Mouse (Mus musculus): Measurements from ENCODE around the gene Senp1. TPM values are rescaled to one million over a fixed set of nuclear protein-coding genes. Genes with fewer than 3 reads are reported as not detected.
A peak's percentile ranks its signal among the peaks of the same experiment; 100 is the strongest.

Gene Senp1
- polyA plus RNA-seq, 1 experiment from 2014 or later: 26.9 TPM

DNA sequence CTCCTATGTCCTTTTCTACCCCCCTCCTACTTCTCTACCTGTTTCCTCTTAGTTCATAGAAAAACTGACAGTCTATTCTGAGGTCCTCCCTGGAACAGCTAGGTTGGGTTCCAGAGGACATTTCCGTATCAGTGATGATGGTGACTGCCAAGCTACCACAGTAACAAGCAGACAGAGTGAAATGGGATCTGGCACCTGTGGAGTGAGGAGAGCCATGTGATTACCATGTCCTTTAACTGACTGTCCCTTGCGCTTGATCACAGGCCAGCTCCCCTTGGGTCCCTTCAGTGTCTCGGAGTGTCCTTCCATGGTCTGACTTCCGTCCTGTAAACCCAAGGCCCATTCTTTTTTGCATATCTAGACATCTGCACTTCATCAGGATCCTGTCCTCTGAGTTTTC is 37.5 kb upstream of the Senp1 start:
- no peaks in the 10 kb centered on the region for H3K9me3 ChIP-seq (replicated peaks)
- no peaks in the 10 kb centered on the region for H3K27me3 ChIP-seq (replicated peaks)
- ATAC-seq (ENCODE audit: insufficient number of reproducible peaks, low FRiP score): no peak
- no peak overlapping the region for H3K4me3 ChIP-seq
- peaks cover 97% of the 10 kb centered on the region for H3K36me3 ChIP-seq
- no peaks in the 10 kb centered on the region for H3K4me1 ChIP-seq (replicated peaks)
- no peak overlapping the region for H3K4me2 ChIP-seq
- no peak overlapping the region for H3K27ac ChIP-seq (ENCODE audit: poor library complexity, severe bottlenecking)
- 86% methylated on average over 4 of the region's 4 CpGs for WGBS
- H3K9ac ChIP-seq: no peak overlapping the region

DNA sequence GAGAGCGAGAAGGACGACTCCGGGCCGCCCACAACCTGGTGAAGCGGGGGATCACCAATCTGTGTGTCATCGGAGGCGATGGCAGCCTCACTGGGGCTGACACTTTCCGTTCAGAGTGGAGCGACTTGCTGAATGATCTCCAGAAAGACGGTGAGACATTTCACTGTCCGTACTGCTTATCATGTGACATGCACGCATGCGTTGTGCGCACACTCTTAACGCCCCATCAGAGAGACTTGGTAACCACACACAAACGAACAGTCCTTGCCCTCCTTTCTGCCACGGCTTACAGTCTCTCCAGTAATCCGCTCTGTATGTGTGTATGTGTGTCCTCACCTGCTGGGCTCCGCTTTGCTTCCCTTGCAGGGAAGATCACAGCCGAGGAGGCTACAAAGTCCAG is 27.3 kb upstream of the Senp1 start:
- ATAC-seq (ENCODE audit: insufficient number of reproducible peaks, low FRiP score): no peak
- Histone ChIP-seq H3K4me1 (replicated peaks) (0 out of 2 replicates have a peak, but pooled peaks cover 4% of the 10 kb centered on the region), H3K9ac (no peak overlapping the region), H3K27ac (ENCODE audit: poor library complexity, severe bottlenecking) (no peak overlapping the region), H3K9me3 (replicated peaks) (no peaks in the 10 kb centered on the region), H3K4me2 (no peak overlapping the region), H3K36me3 (peaks cover 92% of the 10 kb centered on the region), H3K4me3 (no peak overlapping the region), H3K27me3 (replicated peaks) (no peaks in the 10 kb centered on the region)
- WGBS: 92% methylated on average over 20 of the region's 20 CpGs

DNA sequence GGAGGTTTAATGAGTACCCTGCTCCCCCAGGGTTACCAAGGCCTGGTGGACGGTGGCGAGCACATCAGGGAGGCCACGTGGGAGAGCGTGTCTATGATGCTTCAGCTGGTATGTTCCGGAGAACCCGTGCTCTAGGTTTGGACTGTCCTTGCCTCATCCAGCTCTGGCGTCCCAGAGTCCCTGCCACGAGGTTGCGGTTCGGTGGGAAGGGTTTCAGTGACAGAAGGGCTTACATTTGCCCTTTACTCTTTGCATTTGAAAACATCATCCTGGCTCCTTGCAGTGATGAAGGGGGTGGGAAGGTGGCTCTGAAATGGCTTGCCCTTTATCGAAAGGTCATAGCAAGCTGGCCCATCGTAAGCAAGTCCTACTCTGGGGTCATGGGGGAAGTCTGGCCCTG is 25.8 kb upstream of the Senp1 start:
- Histone ChIP-seq H3K27ac (ENCODE audit: poor library complexity, severe bottlenecking) (no peak overlapping the region), H3K9me3 (replicated peaks) (no peaks in the 10 kb centered on the region), H3K9ac (no peak overlapping the region), H3K4me2 (no peak overlapping the region), H3K27me3 (replicated peaks) (no peaks in the 10 kb centered on the region), H3K36me3 (peaks cover 80% of the 10 kb centered on the region), H3K4me3 (no peak overlapping the region), H3K4me1 (replicated peaks) (peaks cover 4% of the 10 kb centered on the region; the same call in 1 of the 2 replicates)
- no peak for ATAC-seq (ENCODE audit: insufficient number of reproducible peaks, low FRiP score)
- WGBS: 86% methylated on average over 12 of the region's 12 CpGs

DNA sequence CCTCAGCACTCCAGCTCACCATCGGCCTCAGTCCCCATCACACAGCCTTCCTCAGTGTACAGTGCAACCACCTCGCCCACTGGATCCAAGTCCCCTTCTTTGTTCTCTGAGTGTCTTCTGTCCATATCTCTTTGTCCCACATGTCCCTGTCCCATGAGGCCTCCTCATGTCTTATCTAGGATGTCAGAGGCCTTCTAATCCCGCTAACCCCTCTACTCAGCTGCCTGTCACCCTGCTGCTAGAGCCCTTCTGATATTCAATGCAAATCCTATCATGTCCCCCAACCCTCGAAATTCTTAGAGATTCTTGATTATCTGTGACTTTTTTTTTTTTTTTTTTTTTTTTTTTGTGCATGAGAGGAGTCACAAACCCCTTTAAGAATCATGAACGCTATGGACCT is 22.7 kb upstream of the Senp1 start:
- ATAC-seq (ENCODE audit: insufficient number of reproducible peaks, low FRiP score): peak; percentile 68; the same call in 1 of the 2 replicates
- H3K4me1 ChIP-seq (replicated peaks): peaks cover 13% of the 10 kb centered on the region
- no peak overlapping the region for H3K4me3 ChIP-seq
- H3K9ac ChIP-seq: no peak overlapping the region
- no peak overlapping the region for H3K27ac ChIP-seq (ENCODE audit: poor library complexity, severe bottlenecking)
- H3K9me3 ChIP-seq (replicated peaks): no peaks in the 10 kb centered on the region
- peaks cover 66% of the 10 kb centered on the region for H3K36me3 ChIP-seq
- WGBS: 58% methylated on average over 5 of the region's 5 CpGs
- H3K4me2 ChIP-seq: no peak overlapping the region
- H3K27me3 ChIP-seq (replicated peaks): no peaks in the 10 kb centered on the region

DNA sequence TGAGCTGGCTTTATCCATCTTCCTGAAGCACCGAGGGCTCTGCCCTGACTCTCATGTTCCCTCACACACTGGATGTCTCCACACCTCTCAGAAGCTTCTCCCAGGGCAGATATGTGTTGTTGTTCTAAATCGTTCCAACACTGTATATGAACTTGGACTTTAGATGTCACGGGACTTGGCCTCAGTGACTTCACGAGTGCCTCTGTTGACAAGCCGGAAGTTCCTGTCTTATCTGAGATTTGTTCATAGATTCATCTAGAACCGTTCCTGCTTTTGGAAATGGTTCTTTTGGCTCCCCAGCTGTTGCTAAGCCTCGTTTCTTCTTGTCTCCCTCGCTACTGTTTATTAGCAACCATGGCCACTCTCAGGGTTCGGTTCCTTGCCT is 22.2 kb upstream of the Senp1 start:
- H3K27ac ChIP-seq (ENCODE audit: poor library complexity, severe bottlenecking): no peak overlapping the region
- no peak overlapping the region for H3K9ac ChIP-seq
- ATAC-seq (ENCODE audit: insufficient number of reproducible peaks, low FRiP score): no peak
- peaks cover 17% of the 10 kb centered on the region for H3K4me1 ChIP-seq (replicated peaks)
- H3K9me3 ChIP-seq (replicated peaks): no peaks in the 10 kb centered on the region
- H3K27me3 ChIP-seq (replicated peaks): no peaks in the 10 kb centered on the region
- peaks cover 61% of the 10 kb centered on the region for H3K36me3 ChIP-seq
- no peak overlapping the region for H3K4me2 ChIP-seq
- H3K4me3 ChIP-seq: no peak overlapping the region
- whole genome bisulfite sequencing: 68% methylated on average over 9 of the region's 9 CpGs

DNA sequence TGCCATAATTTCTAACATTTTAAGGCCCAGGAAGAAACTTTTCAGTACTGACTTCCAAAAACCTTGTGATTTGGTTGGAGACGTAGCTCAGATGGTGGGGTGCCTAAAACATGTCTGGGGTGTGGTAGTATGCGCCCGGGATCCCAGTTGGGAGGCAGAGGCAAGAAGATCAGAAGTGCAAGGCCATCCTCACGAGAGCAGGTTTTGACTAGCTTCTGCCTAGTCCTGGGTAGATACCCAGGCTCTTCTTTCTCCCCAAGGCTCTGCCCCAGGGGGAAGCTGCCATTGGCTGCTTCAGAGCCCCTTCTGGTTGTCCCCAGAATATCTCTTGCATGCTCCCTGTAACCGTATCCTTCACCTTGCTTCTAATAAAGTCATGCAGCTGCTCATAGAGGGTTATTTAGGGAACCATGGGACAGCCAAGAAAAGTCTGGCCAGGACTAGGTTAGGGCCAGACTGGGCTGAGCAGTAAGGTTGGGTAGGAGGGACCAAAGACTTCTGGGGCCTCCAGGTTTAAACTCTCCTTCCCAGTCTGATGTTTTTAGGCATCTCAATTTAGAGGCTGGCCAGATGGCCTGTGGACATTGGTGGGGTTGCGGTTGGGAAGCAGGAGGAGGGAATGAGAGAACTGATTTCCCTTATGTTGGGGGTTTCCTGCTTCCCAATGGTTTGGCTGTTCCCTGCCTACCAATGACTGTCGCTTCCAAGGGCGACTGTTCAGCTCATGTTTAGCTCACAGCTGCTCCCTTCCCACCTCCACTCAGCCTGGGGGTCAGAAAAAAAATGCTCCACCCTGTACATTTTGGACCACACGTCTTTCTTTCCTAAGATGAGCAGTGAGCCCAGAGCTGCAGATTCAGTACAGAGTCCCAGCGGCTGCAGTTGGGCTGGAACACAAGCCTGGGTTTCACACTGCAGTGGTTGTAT is 21.6 kb upstream of the Senp1 start:
- Histone ChIP-seq H3K4me3 (no peak overlapping the region), H3K4me2 (no peak overlapping the region), H3K9ac (no peak overlapping the region), H3K4me1 (replicated peaks) (peaks cover 21% of the 10 kb centered on the region), H3K9me3 (replicated peaks) (no peaks in the 10 kb centered on the region), H3K27me3 (replicated peaks) (no peaks in the 10 kb centered on the region), H3K27ac (ENCODE audit: poor library complexity, severe bottlenecking) (no peak overlapping the region), H3K36me3 (peaks cover 54% of the 10 kb centered on the region)
- ATAC-seq (ENCODE audit: insufficient number of reproducible peaks, low FRiP score): no peak
- WGBS: 82% methylated on average over 10 of the region's 10 CpGs

DNA sequence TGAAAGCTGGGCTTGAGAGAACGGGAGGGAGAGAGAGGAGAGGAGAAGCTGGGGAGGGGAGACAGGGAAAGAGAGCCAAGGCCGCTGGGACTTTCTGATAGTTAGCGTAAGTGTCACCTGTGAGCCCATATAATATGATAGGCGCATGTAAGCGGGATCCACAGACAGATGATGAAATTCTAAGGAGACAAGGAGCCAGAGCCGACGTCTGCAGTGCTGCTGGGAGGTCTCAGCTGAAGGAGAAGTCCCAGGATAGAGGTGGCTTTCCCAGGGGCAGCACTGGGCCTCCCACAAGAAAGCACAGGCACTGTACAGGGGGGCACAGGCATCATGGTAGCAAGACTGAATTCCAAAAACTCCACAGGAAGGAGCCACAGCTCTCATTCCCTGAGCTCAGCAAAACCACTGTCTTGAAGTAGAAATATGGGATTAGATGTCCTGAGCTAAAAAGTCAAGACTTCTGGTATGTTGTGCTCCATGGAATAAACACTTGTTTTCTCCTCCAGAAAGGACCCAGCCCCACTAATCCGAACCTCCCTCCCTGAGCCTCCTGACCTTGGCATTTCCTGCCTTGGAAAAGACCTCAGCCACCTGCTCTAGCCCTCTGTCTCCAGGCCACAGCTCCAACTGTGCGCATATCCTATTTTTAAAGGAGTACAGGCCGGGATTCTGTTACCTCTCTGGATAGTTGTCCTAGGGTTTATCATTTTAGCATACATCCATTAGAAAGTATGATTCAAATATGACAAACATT is 20.7 kb upstream of the Senp1 start:
- Histone ChIP-seq H3K27ac (ENCODE audit: poor library complexity, severe bottlenecking) (no peak overlapping the region), H3K36me3 (peaks cover 47% of the 10 kb centered on the region), H3K4me1 (replicated peaks) (peaks cover 28% of the 10 kb centered on the region), H3K9ac (no peak overlapping the region), H3K27me3 (replicated peaks) (no peaks in the 10 kb centered on the region), H3K4me3 (no peak overlapping the region), H3K9me3 (replicated peaks) (no peaks in the 10 kb centered on the region), H3K4me2 (no peak overlapping the region)
- no peak for ATAC-seq (ENCODE audit: insufficient number of reproducible peaks, low FRiP score)
- 77% methylated on average over 10 of the region's 10 CpGs for WGBS

DNA sequence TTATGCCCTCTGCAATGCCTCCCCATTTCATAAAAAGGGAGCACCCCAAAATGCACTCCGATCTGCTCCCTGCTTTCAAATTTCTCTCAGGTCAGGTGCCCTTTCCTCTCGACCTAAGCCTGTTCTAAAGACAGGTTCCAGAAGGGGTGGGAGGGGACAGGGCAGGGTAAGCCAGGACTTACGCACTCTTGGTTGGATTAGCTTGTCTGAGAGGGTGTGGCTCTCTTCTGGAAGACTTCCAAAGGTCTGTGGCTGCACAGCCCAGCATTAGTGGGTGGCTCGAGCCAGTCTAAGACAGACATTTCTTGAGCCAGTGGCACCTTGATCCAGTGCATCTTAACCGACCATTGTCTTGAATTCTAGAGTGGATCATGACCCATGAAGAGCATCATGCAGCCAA is 18.2 kb upstream of the Senp1 start:
- Histone ChIP-seq H3K4me1 (replicated peaks) (peaks cover 41% of the 10 kb centered on the region), H3K4me2 (no peak overlapping the region), H3K36me3 (peaks cover 25% of the 10 kb centered on the region), H3K9ac (no peak overlapping the region), H3K9me3 (replicated peaks) (no peaks in the 10 kb centered on the region), H3K27ac (ENCODE audit: poor library complexity, severe bottlenecking) (no peak overlapping the region), H3K27me3 (replicated peaks) (no peaks in the 10 kb centered on the region), H3K4me3 (no peak overlapping the region)
- ATAC-seq (ENCODE audit: insufficient number of reproducible peaks, low FRiP score): no peak
- 55% methylated on average over 5 of the region's 5 CpGs for WGBS

DNA sequence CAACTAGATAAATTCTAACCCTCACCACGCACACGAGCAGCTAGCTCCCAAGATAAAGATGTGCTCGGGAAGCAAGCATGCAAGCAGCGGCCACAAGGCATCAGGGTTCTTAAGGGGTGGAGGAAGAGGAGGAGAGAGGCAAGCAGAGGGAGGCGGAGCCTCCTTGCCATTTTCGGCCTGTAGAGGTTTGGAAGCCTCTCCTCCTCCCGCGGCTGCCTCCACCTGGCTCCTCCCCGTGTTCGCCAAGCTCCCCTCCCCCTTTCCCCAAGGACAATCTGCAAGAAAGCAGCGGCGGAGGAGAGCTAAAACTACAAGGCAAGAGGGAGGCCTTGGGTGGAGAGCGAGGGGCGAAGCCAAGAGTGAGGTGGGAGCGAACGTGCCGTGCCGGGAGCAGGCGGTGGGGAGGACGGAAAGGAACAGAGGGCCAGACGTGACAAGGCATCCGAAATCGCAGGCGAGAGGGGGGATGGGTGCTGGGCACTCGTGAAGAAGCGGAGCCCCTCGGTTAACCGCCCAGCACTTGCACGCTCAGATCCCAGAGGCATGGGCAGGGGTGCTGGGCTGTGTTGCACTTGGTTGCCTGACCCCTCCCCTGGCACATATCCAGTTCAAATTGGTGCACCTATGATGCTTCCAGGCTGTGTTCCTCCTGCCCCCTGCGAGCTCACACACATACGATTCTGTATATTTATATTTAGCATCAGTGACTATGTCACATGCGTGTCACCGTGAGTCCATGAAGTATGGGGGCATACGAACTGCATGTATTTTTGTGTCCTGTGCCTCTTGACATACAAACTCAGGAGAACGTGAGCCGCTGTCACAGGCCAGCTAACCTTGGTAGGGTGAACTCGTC is 15.0 kb upstream of the Senp1 start:
- Histone ChIP-seq H3K27ac (ENCODE audit: poor library complexity, severe bottlenecking) (peak overlapping the region; percentile 80), H3K4me2 (peak overlapping the region; percentile 81), H3K9me3 (replicated peaks) (no peaks in the 10 kb centered on the region), H3K4me1 (replicated peaks) (peaks cover 38% of the 10 kb centered on the region), H3K4me3 (peak overlapping the region; percentile 63), H3K27me3 (replicated peaks) (0 out of 2 replicates have a peak, but pooled peaks cover 13% of the 10 kb centered on the region), H3K9ac (peak overlapping the region; percentile 81), H3K36me3 (peaks cover 12% of the 10 kb centered on the region)
- 2% methylated on average over 37 of the region's 37 CpGs for WGBS
- peak; percentile 94 for ATAC-seq (ENCODE audit: insufficient number of reproducible peaks, low FRiP score)

DNA sequence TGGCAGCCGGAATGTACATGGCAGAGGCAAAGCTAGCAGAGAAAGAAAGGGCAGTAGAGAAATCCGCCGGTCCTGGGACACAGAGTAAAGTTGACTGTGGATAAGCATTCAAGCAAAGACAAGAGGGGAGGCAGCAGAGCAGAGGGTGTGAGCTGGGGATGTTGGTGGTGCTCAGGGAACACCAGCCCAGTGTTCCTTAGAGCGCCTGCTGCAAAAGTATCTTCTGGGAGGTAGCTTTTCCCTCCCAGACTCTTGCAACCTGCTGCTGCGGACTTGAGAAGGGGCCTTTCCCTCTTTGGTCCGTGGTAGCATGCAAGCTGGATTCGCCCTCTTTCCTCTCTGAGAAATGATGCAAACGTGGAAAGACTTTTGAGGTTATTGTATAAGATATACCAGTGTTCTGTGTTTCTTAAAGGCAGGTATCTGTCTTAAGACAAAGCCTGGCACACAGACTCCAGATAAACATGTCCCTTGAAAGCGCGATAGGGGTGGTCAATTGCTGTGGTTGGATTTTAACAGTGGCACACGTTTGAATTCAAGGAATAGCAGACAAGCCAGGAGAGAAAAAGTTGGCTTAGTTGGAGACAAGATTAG is 14.3 kb upstream of the Senp1 start:
- Histone ChIP-seq H3K27me3 (replicated peaks) (0 out of 2 replicates have a peak, but pooled peaks cover 13% of the 10 kb centered on the region), H3K36me3 (peaks cover 9% of the 10 kb centered on the region), H3K9ac (peak overlapping the region; percentile 81), H3K4me1 (replicated peaks) (peaks cover 38% of the 10 kb centered on the region), H3K4me2 (peak overlapping the region; percentile 81), H3K27ac (ENCODE audit: poor library complexity, severe bottlenecking) (no peak overlapping the region; the same call in 1 of the 2 replicates), H3K9me3 (replicated peaks) (no peaks in the 10 kb centered on the region), H3K4me3 (peak overlapping the region; percentile 63)
- no peak for ATAC-seq (ENCODE audit: insufficient number of reproducible peaks, low FRiP score)
- 31% methylated on average over 11 of the region's 11 CpGs for WGBS
